Mouse (Mus musculus) liver, embryonic 12.5 days (tissue): Measurements from ENCODE around the gene Myh9. TPM values are rescaled to one million over a fixed set of nuclear protein-coding genes. Genes with fewer than 3 reads are reported as not detected.

Experiments
- ATAC-seq: fragments of 200-750 bp; cut with Nextera tagmentation; 2 replicates; pipeline ENCODE4 v1.8.0; 2017; ENCODE audit warnings: moderate number of reproducible peaks, mild to moderate bottlenecking, moderate library complexity
- H3K27ac ChIP-seq: fragments of 300-500 bp; sonication (generic); 2 replicates; pipeline ENCODE4 v1.5.1; 2016; ENCODE audit warnings: mild to moderate bottlenecking
- H3K27me3 ChIP-seq: fragments of 300-500 bp; sonication (generic); replicated peaks from 2 replicates; pipeline ENCODE4 v1.6.1; 2016; ENCODE audit warnings: mild to moderate bottlenecking, moderate library complexity
- H3K36me3 ChIP-seq: fragments of 300-500 bp; sonication (generic); 2 replicates; pipeline ENCODE4 v1.6.1; 2016; ENCODE audit warnings: mild to moderate bottlenecking, moderate library complexity
- H3K4me1 ChIP-seq: fragments of 300-500 bp; sonication (generic); 2 replicates; pipeline ENCODE4 v1.6.1; 2016
- H3K4me2 ChIP-seq: fragments of 300-500 bp; sonication (generic); 2 replicates; pipeline ENCODE4 v1.6.1; 2016; ENCODE audit warnings: mild to moderate bottlenecking, moderate library complexity
- H3K4me3 ChIP-seq: fragments of 300-500 bp; sonication (generic); 2 replicates; pipeline ENCODE4 v1.5.1; 2016; ENCODE audit warnings: mild to moderate bottlenecking, moderate library complexity
- H3K9ac ChIP-seq: fragments of 300-500 bp; sonication (generic); 2 replicates; pipeline ENCODE4 v1.6.1; 2016; ENCODE audit warnings: mild to moderate bottlenecking, moderate library complexity
- H3K9me3 ChIP-seq: fragments of 300-500 bp; sonication (generic); replicated peaks from 2 replicates; pipeline ENCODE4 v1.6.1; 2016; ENCODE audit warnings: mild to moderate bottlenecking, moderate library complexity
- WGBS: fragments of 180-500 bp; shearing (Covaris S2); methylation state at CpG from one replicate; pipeline ENCODE4 v1.1.7; 2016; ENCODE audit not compliant: insufficient replicate concordance; 5-methylcytosine and 5-hydroxymethylcytosine counted together
- polyA plus RNA-seq: library from polyadenylated mRNA; unstranded; fragments of >200 nt; fragmentation: Nextera tagmentation; extraction: Ambion mirVana; gene quantifications from 2 replicates; pipeline ENCODE4 v1.2.1, GENCODE M21; 2016

Myh9 gene
- polyA plus RNA-seq, 1 experiment from 2014 or later, result 32.5 TPM

- WGBS, result 73% methylated on average over 8 of the region's 8 CpGs
- H3K9me3 ChIP-seq, result no peaks in the 10 kb centered on the region
- H3K9ac ChIP-seq, result no peak overlapping the region
- H3K36me3 ChIP-seq, result peaks cover 95% of the 10 kb centered on the region
- peaks cover 79% of the 10 kb centered on the region for H3K4me1 ChIP-seq
- no peak for ATAC-seq
- peak overlapping the region; percentile 77 for H3K27ac ChIP-seq
- H3K4me2 ChIP-seq, result no peak overlapping the region
- H3K27me3 ChIP-seq, result no peaks in the 10 kb centered on the region
- no peak overlapping the region for H3K4me3 ChIP-seq
Observed at GRCm38 (mm10) chr15:77799491-77800474, 42.2 kb downstream of the Myh9 start.

- no peak overlapping the region for H3K4me2 ChIP-seq
- peaks cover 70% of the 10 kb centered on the region for H3K4me1 ChIP-seq
- no peaks in the 10 kb centered on the region for H3K27me3 ChIP-seq
- 0 out of 2 replicates have a peak, but pooled peaks have one; percentile 13 for ATAC-seq
- peak overlapping the region; percentile 77 for H3K27ac ChIP-seq
- no peak overlapping the region for H3K4me3 ChIP-seq
- no peak overlapping the region for H3K9ac ChIP-seq
- 31% methylated on average over 14 of the region's 14 CpGs for WGBS
- H3K36me3 ChIP-seq, result peaks cover 95% of the 10 kb centered on the region
- no peaks in the 10 kb centered on the region for H3K9me3 ChIP-seq
Observed at GRCm38 (mm10) chr15:77798664-77799490, 43.1 kb downstream of the Myh9 start.

GRCm38 (mm10) chr15:77797609-77798411 is 44.2 kb downstream of the Myh9 start:
- Histone ChIP-seq H3K4me2 (no peak overlapping the region), H3K4me1 (peaks cover 59% of the 10 kb centered on the region), H3K9ac (no peak overlapping the region), H3K27ac (peak overlapping the region; percentile 77), H3K4me3 (no peak overlapping the region), H3K9me3 (no peaks in the 10 kb centered on the region), H3K36me3 (peaks cover 95% of the 10 kb centered on the region), H3K27me3 (no peaks in the 10 kb centered on the region)
- WGBS, result 76% methylated on average over 14 of the region's 14 CpGs
- ATAC-seq, result peak; percentile 22; the same call in 1 of the 2 replicates

- 92% methylated on average over 26 of the region's 26 CpGs for WGBS
- H3K27ac ChIP-seq, result no peak overlapping the region
- H3K4me2 ChIP-seq, result no peak overlapping the region
- no peak overlapping the region for H3K4me3 ChIP-seq
- H3K36me3 ChIP-seq, result peaks cover 95% of the 10 kb centered on the region
- peaks cover 47% of the 10 kb centered on the region for H3K4me1 ChIP-seq
- ATAC-seq, result no peak
- no peak overlapping the region for H3K9ac ChIP-seq
- H3K27me3 ChIP-seq, result no peaks in the 10 kb centered on the region
- no peaks in the 10 kb centered on the region for H3K9me3 ChIP-seq
Observed at GRCm38 (mm10) chr15:77796409-77797035, 45.5 kb downstream of the Myh9 start.

- H3K27me3 ChIP-seq, result no peaks in the 10 kb centered on the region
- 89% methylated on average over 13 of the region's 13 CpGs for WGBS
- no peak overlapping the region for H3K27ac ChIP-seq
- no peak for ATAC-seq
- no peak overlapping the region for H3K4me2 ChIP-seq
- H3K9ac ChIP-seq, result no peak overlapping the region
- no peak overlapping the region for H3K4me3 ChIP-seq
- peaks cover 31% of the 10 kb centered on the region for H3K4me1 ChIP-seq
- H3K36me3 ChIP-seq, result peaks cover 95% of the 10 kb centered on the region
- H3K9me3 ChIP-seq, result no peaks in the 10 kb centered on the region
Observed at GRCm38 (mm10) chr15:77794908-77795356, 47.0 kb downstream of the Myh9 start.

DNA sequence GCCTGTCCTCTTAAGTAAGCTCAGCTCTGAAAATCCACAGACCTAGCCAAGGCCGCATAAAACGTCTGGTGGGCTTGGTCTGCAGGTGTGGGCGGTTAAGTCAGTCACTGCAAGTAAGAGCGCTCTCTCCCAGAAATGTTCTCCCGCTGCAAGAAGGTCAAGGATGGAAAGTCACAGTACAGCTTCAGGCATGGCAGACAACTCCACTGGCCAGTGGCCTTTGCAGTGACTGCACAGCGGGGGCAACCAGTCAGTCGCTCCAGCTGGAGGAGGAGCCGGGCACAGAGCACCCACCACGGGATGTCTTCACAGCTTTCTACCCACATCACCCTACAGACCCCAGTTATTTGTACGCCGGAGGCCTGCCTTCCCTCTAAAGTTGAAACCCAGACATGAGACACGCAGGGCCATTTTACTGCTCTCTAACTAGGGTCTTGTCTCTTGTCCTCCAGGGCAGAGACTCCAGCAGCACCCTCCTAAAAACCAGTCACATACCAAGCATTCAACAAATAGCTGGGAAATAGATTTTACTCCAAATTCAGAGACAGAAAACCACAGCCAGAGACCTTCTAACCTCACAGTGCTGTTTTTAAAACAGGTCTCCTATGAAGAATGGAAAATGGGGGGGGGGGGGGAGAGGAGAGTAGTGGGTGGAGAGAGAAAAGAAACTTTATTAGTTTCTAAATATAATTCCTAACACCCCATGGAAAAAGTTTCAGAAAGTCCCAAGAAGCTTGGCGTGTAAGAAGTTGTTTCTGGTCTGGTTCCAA is 47.7 kb downstream of the Myh9 start:
- no peak for ATAC-seq
- H3K4me2 ChIP-seq, result no peak overlapping the region
- no peaks in the 10 kb centered on the region for H3K9me3 ChIP-seq
- H3K9ac ChIP-seq, result no peak overlapping the region
- H3K27me3 ChIP-seq, result no peaks in the 10 kb centered on the region
- H3K4me1 ChIP-seq, result peaks cover 25% of the 10 kb centered on the region
- no peak overlapping the region for H3K27ac ChIP-seq
- H3K4me3 ChIP-seq, result no peak overlapping the region
- H3K36me3 ChIP-seq, result peaks cover 95% of the 10 kb centered on the region
- 87% methylated on average over 13 of the region's 13 CpGs for WGBS

DNA sequence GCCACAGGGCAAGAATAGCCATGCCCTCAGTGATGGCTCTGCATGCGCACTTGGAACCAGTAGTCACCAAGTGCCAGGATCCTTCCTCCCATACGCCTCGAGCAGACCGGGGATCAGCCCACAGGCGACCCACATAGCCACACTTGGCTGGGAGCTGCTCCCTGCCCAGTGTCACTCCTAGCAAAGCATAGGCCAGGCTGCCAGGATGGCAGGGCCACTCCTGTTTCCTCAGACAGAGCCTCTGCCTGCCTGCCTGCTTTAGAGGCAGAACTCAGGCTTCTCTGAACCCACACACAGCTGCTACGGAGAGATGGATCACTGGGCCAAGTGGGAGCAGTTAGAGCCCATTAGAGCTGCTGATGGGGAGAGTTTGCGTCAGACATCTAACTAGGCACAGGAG is 48.4 kb downstream of the Myh9 start:
- Histone ChIP-seq H3K4me2 (no peak overlapping the region), H3K36me3 (peaks cover 96% of the 10 kb centered on the region), H3K27ac (no peak overlapping the region), H3K4me3 (no peak overlapping the region), H3K9ac (no peak overlapping the region), H3K4me1 (peaks cover 17% of the 10 kb centered on the region), H3K27me3 (no peaks in the 10 kb centered on the region), H3K9me3 (no peaks in the 10 kb centered on the region)
- WGBS, result 82% methylated on average over 7 of the region's 7 CpGs
- ATAC-seq, result no peak

GRCm38 (mm10) chr15:77793094-77793493 is 48.9 kb downstream of the Myh9 start:
- Histone ChIP-seq H3K4me2 (no peak overlapping the region), H3K4me1 (peaks cover 12% of the 10 kb centered on the region), H3K9me3 (no peaks in the 10 kb centered on the region), H3K36me3 (peaks cover 100% of the 10 kb centered on the region), H3K9ac (no peak overlapping the region), H3K27me3 (no peaks in the 10 kb centered on the region), H3K4me3 (no peak overlapping the region), H3K27ac (no peak overlapping the region)
- no peak for ATAC-seq
- WGBS, result 80% methylated on average over 4 of the region's 4 CpGs

DNA sequence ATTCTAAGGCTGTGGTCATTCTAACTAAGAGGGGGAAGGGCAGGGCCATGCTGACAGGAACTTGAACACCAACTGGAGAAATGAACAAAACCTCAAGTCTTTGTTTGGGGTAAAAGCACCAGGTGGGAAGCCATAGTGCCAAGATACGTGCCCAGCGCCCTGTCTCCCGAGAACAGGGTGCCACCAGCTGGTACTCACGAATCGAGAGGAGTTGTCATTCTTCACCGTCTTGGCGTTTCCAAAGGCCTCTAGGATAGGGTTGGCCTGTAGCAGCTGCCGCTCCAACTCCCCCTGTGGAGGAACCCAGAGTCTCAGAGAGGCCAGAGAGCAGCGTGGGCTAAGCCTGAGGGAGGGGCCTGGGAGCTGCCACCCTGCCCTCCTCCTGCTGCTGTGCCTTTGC is 49.9 kb downstream of the Myh9 start:
- 87% methylated on average over 9 of the region's 9 CpGs for WGBS
- Histone ChIP-seq H3K27ac (no peak overlapping the region), H3K4me1 (0 out of 2 replicates have a peak, but pooled peaks cover 2% of the 10 kb centered on the region), H3K27me3 (no peaks in the 10 kb centered on the region), H3K9ac (no peak overlapping the region), H3K4me3 (no peak overlapping the region), H3K9me3 (no peaks in the 10 kb centered on the region), H3K4me2 (no peak overlapping the region), H3K36me3 (peaks cover 100% of the 10 kb centered on the region)
- no peak for ATAC-seq

DNA sequence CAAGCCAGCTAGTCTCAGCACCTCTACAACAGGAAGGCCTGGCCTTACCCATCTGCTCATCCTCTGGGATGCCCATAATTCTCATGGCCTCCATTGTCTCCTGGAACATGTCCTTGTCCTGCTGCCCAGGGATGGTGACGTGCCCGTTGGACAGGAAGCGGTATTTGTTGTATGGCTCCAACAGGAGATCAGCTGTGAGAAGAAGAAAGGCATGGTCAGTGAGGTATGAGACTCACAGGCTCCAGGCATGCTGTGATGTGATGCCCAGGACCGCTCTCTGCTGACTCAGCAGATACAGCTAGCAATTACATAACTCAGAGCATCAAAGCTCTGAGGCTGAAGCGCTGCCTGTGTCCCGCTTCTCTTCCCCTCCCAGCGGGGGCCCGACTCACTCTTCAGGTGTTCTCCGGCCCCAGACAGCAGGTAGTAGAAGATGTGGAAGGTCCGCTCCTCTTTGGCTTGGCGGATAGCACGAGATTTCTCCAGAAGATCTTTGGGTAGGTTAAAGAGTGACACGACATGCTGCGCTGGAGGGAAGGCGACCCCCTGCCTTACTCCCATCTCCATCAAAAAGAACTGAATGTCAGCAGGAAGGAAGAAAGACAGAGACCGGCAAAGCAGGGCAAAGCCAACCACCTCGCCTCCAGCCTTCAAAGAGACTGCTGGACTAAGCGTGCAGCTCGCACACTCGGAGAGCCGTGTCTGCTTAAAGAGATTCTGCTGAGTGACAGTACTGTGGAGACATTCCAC is 51.1 kb downstream of the Myh9 start:
- ATAC-seq, result no peak
- H3K27ac ChIP-seq, result no peak overlapping the region
- H3K9ac ChIP-seq, result no peak overlapping the region
- H3K27me3 ChIP-seq, result no peaks in the 10 kb centered on the region
- H3K4me3 ChIP-seq, result no peak overlapping the region
- H3K36me3 ChIP-seq, result peaks cover 100% of the 10 kb centered on the region
- WGBS, result 89% methylated on average over 21 of the region's 21 CpGs
- H3K4me1 ChIP-seq, result no peaks in the 10 kb centered on the region
- no peaks in the 10 kb centered on the region for H3K9me3 ChIP-seq
- no peak overlapping the region for H3K4me2 ChIP-seq
